In genomic region chr1:52118860-52119591, GRCm38 (mm10) we compare ENCODE assay signal across 8 mouse cellular contexts. TPM values are rescaled to one million over a fixed set of nuclear protein-coding genes. Genes with fewer than 3 reads are reported as not detected.
DNase-seq lines count a peak whose midpoint lies in the region; ATAC-seq and TF ChIP-seq lines count a peak whose summit lies in the region.

Gene Stat1 (plus strand): TSS chr1:52119440.

- peak; percentile 94 for ATAC-seq in hindbrain, postnatal 0 days
- ATAC-seq in megakaryocyte, adult 5-6 weeks (ENCODE audit: poor library complexity, severe bottlenecking) = peak; percentile 98

- 4% methylated on average over 36 of the region's 37 CpGs for WGBS in hindbrain, postnatal 0 days

- H3K36me3 ChIP-seq in hindbrain, postnatal 0 days (ENCODE audit: insufficient read depth, low read length) = no peaks in the 10 kb centered on the region

- no peaks in the 10 kb centered on the region; the same call in 1 of the 2 replicates for H3K4me1 ChIP-seq in hindbrain, postnatal 0 days (ENCODE audit: insufficient read depth, low read length)

- H3K27ac ChIP-seq in gastrocnemius, adult 2 months = peak within 1 kb of the TSS; percentile 95
- peak within 1 kb of the TSS; percentile 37; the same call in 1 of the 2 replicates for H3K27ac ChIP-seq in hindbrain, postnatal 0 days
- H3K27ac ChIP-seq in left cerebral cortex, adult 2 months = peak within 1 kb of the TSS; percentile 62

- DNase-seq in WW6 (ENCODE audit: low read depth, low spot score) = peak; percentile 78
- DNase-seq in cerebellum, postnatal 4 days (ENCODE audit: low spot score in 2 of 2) = peak; percentile 76 to 89
- DNase-seq in gastrocnemius, adult 2 months = peak; percentile 91
- DNase-seq in hindbrain, postnatal 0 days (ENCODE audit: low spot score) = peak; percentile 92
- DNase-seq in left cerebral cortex, adult 2 months (ENCODE audit: extremely low spot score in 1 of 2, low spot score in 2 of 2) = peak; percentile 72 to 82
- DNase-seq in right cerebral cortex, adult 2 months (ENCODE audit: low spot score in 2 of 2) = peak; percentile 72 to 77
- peak; percentile 85 for DNase-seq in urinary bladder, postnatal 14 days (ENCODE audit: low spot score)

- no peaks in the 10 kb centered on the region for H3K27me3 ChIP-seq in hindbrain, postnatal 0 days (ENCODE audit: insufficient read depth, low read length)

- TF ChIP-seq CTCF in gastrocnemius, adult 2 months (IDR thresholded peaks at IDR 0.05) = peak; percentile 36; the same call in 1 of the 2 replicates
- peak; percentile 51 for TF ChIP-seq CTCF in hindbrain, postnatal 0 days (IDR thresholded peaks at IDR 0.05; ENCODE audit: low read depth)
- no peak; the same call in none of the 2 replicates for TF ChIP-seq CTCF in left cerebral cortex, adult 2 months (IDR thresholded peaks at IDR 0.05)

- intact Hi-C loops in gastrocnemius, adult 2 months (cut with DNase I) = loop anchor here (5.0 kb wide), 1 partner anchor 113 kb away; the partner anchor contains the start of gene Gls
- intact Hi-C loops in left cerebral cortex, adult 2 months (cut with DNase I) = no loop called here

- peak within 1 kb of the TSS; percentile 93 for H3K4me3 ChIP-seq in gastrocnemius, adult 2 months
- H3K4me3 ChIP-seq in hindbrain, postnatal 0 days (ENCODE audit: low read length) = peak within 1 kb of the TSS; percentile 62
- peak within 1 kb of the TSS; percentile 59 for H3K4me3 ChIP-seq in left cerebral cortex, adult 2 months

- H3K9me3 ChIP-seq in hindbrain, postnatal 0 days (ENCODE audit: low read length) = no peaks in the 10 kb centered on the region

- H3K4me2 ChIP-seq in hindbrain, postnatal 0 days (ENCODE audit: low read depth, low read length) = peak within 1 kb of the TSS; percentile 96

- peak within 1 kb of the TSS; percentile 56 for H3K9ac ChIP-seq in hindbrain, postnatal 0 days (replicated peaks; ENCODE audit: low read length)

RNA-seq across cellular contexts. Expression of gene Stat1, which starts in this region (rescaled TPM):
- total RNA-seq in gastrocnemius, adult 2 months (2021) = 10 to 100 TPM in 1 of 2 experiments, 1 to 10 TPM in 1; 9.2 to 16.4 TPM
- total RNA-seq in hindbrain, postnatal 0 days (2014; rRNA removed) = 25.3 and 25.7 TPM in 2 replicates
- 16.6 and 17.0 TPM in 2 replicates for polyA plus RNA-seq in hindbrain, postnatal 0 days (2015; fragmentation: Nextera tagmentation; extraction: Ambion mirVana)
- 10 to 100 TPM; 18.0 to 18.3 TPM for total RNA-seq in left cerebral cortex, adult 2 months (2021)
- total RNA-seq in megakaryocyte, adult 5-6 weeks (2015) = 137 and 153 TPM in 2 replicates
- total RNA-seq in megakaryocyte, adult 5-6 weeks (2017) = 137 and 148 TPM in 2 replicates

Comparison
In these comparisons a context has a peak if more than half of its experiments do, and no peak if none do; other contexts are left out.
1. Peak in every context shown above with its lines: DNase-seq, ATAC-seq, H3K4me3 ChIP-seq and H3K27ac ChIP-seq.
2. H3K27ac ChIP-seq: peak in every context shown above with its lines; median percentile 95 in gastrocnemius, adult 2 months; 62 in left cerebral cortex, adult 2 months; 37 in hindbrain, postnatal 0 days.